8 mouse cellular contexts compared by ENCODE assay signal in the genomic region with DNA sequence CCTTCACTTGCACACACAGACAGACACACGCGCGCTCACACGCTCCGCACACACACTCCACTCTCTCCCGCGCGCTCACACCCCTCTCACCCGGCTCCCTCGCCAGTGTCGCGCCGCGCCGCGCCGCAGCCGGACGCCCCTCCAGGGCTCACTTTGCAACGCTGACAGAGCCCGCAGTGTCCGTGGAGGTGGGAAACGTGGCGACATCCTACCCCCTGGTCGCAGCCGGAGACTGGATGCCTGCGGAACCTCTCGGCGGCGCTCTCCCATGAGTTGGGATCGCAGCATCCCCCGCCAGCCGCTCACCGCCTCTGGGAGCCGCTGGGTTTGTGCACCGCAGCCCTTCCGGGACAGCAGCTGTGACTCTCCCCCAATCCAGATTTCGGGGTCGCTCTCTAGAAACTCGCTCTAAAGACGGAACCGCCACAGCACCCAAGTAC. TPM values are rescaled to one million over a fixed set of nuclear protein-coding genes. Genes with fewer than 3 reads are reported as not detected.
DNase-seq lines count a peak whose midpoint lies in the region; ATAC-seq lines count a peak whose summit lies in the region.

No protein-coding gene starts in this region.

- peak overlapping the region; percentile 61 for H3K9ac ChIP-seq in neural tube, embryonic 11.5 days (ENCODE audit: low read length)

- peak overlapping the region; percentile 94 for H3K4me3 ChIP-seq in megakaryocyte, embryonic 14.5 days (replicated peaks)
- peak overlapping the region; percentile 80 for H3K4me3 ChIP-seq in brown adipose tissue, adult 24 weeks (ENCODE audit: insufficient read depth, low read depth, low read length)
- H3K4me3 ChIP-seq in neural tube, embryonic 11.5 days (ENCODE audit: low read depth, low read length): peak overlapping the region; percentile 44

- DNase-seq in heart, adult 8-10 months (ENCODE audit: low spot score): peak; percentile 20
- DNase-seq in kidney, postnatal 14 days: peak; percentile 28
- peak; percentile 61 for DNase-seq in neural tube, embryonic 11.5 days (ENCODE audit: low spot score)
- no peak for DNase-seq in frontal cortex, postnatal 10 days (ENCODE audit: low spot score in 2 of 2)

- peak overlapping the region; percentile 32 for H3K27ac ChIP-seq in brown adipose tissue, adult 24 weeks (replicated peaks; ENCODE audit: low read depth, low read length)
- H3K27ac ChIP-seq in neural tube, embryonic 11.5 days (ENCODE audit: low read depth, low read length): peak overlapping the region; percentile 5

- peaks cover 61% of the 10 kb centered on the region for H3K27me3 ChIP-seq in megakaryocyte, embryonic 14.5 days (replicated peaks)
- peaks cover 24% of the 10 kb centered on the region for H3K27me3 ChIP-seq in neural tube, embryonic 11.5 days (ENCODE audit: control insufficient read depth, insufficient read depth, low read length)

- H3K36me3 ChIP-seq in megakaryocyte, embryonic 14.5 days (replicated peaks; ENCODE audit: low read length): no peaks in the 10 kb centered on the region
- H3K36me3 ChIP-seq in neural tube, embryonic 11.5 days (ENCODE audit: control insufficient read depth, insufficient read depth, low read length): no peaks in the 10 kb centered on the region; the same call in 1 of the 2 replicates

- WGBS in neural tube, embryonic 11.5 days: under 1% methylated on average over 42 of the region's 42 CpGs

- peak overlapping the region; percentile 64 for H3K4me2 ChIP-seq in neural tube, embryonic 11.5 days (ENCODE audit: low read depth)

- peaks cover under 1% of the 10 kb centered on the region; the same call in 1 of the 2 replicates for H3K9me3 ChIP-seq in megakaryocyte, embryonic 14.5 days
- no peaks in the 10 kb centered on the region for H3K9me3 ChIP-seq in neural tube, embryonic 11.5 days (ENCODE audit: control insufficient read depth, low read length)

- ATAC-seq in megakaryocyte, adult 5-6 weeks (ENCODE audit: poor library complexity, severe bottlenecking): no peak; the same call in 1 of the 2 replicates
- no peak for ATAC-seq in neural tube, embryonic 11.5 days (ENCODE audit: insufficient read depth, low FRiP score, low TSS enrichment)
- ATAC-seq in activated CD4-positive, CD25-positive, alpha-beta regulatory T cell, adult 4 months: no peak

- H3K4me1 ChIP-seq in megakaryocyte, embryonic 14.5 days: peaks cover 56% of the 10 kb centered on the region
- H3K4me1 ChIP-seq in brown adipose tissue, adult 24 weeks (ENCODE audit: control insufficient read depth, insufficient read depth, insufficient read length, low read length): no peaks in the 10 kb centered on the region
- H3K4me1 ChIP-seq in neural tube, embryonic 11.5 days (ENCODE audit: control insufficient read depth, insufficient read depth, low read length): peaks cover 19% of the 10 kb centered on the region

RNA-seq across cellular contexts. Expression of a gene that starts 0.3 kb away (rescaled TPM):
- 0.42 and 0.75 TPM in 2 replicates for polyA plus RNA-seq in megakaryocyte, embryonic 14.5 days (2012; ENCODE audit: insufficient read depth, low replicate concordance)
- 1.6 and 2.4 TPM in 2 replicates for total RNA-seq in megakaryocyte, adult 5-6 weeks (2015)
- total RNA-seq in megakaryocyte, adult 5-6 weeks (2017): 0.04 and 0.73 TPM in 2 replicates
- 0.88 and 1.1 TPM in 2 replicates for polyA plus RNA-seq in brown adipose tissue, adult 24 weeks (2012; ENCODE audit: insufficient read depth, insufficient read length, missing spikeins)
- total RNA-seq in heart, adult 8-10 months (2022): 1 to 10 TPM; 1.5 to 4.7 (median 2.9) TPM
- 0.37 and 0.54 TPM in 2 replicates for polyA plus RNA-seq in neural tube, embryonic 11.5 days (2014; fragmentation: Nextera tagmentation; extraction: Ambion mirVana)
- 1 to 10 TPM; 2.0 to 3.5 TPM for polyA plus RNA-seq in activated CD4-positive, CD25-positive, alpha-beta regulatory T cell, adult 4 months (2017; shearing (Covaris generic))

Comparison
In these comparisons a context has a peak if more than half of its experiments do, and no peak if none do; other contexts are left out.
1. H3K4me3 ChIP-seq: peak in every context shown above with its lines; median percentile 94 in megakaryocyte, embryonic 14.5 days; 80 in brown adipose tissue, adult 24 weeks; 44 in neural tube, embryonic 11.5 days.
2. DNase-seq: peak in heart, adult 8-10 months (single experiment), kidney, postnatal 14 days (single experiment) and neural tube, embryonic 11.5 days (single experiment); none in frontal cortex, postnatal 10 days (0 of 2).